Mouse (Mus musculus): ENCODE data around the gene Med25. TPM values are rescaled to one million over a fixed set of nuclear protein-coding genes. Genes with fewer than 3 reads are reported as not detected.
"Not testable (repeated sequence)": the region's sequence is repeated elsewhere in the genome, so short reads cannot be mapped to it uniquely, and the experiment has no call there.

The Med25 gene
- polyA plus RNA-seq, 1 experiment from 2014 or later, result 223 TPM

DNA sequence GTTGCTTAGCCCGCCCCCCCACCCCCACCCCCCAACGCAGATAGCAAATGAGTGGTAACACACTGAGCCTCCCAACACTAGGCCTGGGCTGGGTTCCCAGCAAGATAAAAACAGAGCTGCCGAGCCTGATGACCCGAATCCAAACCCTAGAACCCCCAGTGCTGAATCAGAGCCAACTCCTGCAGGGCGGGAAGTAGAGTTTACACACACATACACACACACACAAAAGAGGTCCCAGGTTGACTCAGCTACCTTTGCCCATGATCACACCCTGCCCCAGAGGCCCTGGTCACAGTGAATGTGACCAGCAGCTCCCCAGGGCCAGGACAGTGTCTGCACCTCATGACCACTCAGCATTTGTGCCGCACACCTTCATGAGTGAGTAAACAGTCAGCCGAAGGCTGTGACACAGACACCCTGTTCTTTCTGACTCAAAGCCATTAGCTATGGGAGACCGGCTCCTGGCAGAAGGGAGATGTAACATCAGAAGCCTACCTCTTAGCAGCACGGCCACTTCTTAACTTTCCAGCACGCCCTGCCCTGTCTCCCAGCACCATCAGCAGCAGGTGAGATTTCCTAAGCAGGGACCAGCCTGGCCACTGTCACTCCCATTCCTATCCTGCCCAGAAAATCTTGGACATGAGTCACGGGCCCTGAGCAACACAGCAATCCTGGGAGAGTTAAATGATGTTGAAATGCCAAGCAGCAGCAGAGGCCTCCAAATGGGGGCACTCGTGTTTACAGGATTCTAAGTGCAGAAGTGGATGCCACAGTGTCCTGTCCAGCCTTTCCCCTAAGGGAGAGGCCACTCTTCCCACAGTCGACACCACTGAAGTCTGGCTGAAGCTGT is 4.0 kb downstream of the Med25 start:
- no peak for DNase-seq (ENCODE audit: low spot score)
- Histone ChIP-seq H3K4me3 (peak overlapping the region; percentile 20; the same call in 1 of the 2 replicates), H3K27ac (no peak overlapping the region), H3K27me3 (ENCODE audit: insufficient read depth, poor library complexity, severe bottlenecking) (no peaks in the 10 kb centered on the region), H3K9me3 (no peaks in the 10 kb centered on the region), H3K36me3 (peaks cover 75% of the 10 kb centered on the region), H3K4me1 (replicated peaks) (peaks cover 46% of the 10 kb centered on the region)
- 94% methylated on average over 13 of the region's 13 CpGs for WGBS

DNA sequence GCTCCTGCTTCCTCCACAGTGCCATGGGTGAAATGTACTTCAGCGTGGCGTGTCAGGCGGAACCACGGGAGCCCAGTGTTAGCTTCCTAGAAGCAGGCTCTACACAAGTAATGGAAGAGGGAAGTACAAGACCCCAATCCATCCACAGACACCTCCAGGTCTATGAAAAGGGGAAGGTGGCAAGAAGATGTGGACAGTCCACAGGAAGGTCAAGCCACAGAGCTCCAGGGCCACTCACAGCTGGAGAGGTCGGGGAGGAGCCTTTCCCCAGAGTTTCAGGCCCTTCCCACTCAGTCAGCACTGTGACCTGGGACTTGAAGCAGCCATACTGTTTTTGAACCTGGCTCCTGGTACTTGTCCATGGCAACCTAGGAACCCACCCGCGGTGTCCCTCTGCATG is 5.5 kb downstream of the Med25 start:
- Histone ChIP-seq H3K9me3 (no peaks in the 10 kb centered on the region), H3K4me3 (no peak overlapping the region), H3K4me1 (replicated peaks) (peaks cover 41% of the 10 kb centered on the region), H3K27me3 (ENCODE audit: insufficient read depth, poor library complexity, severe bottlenecking) (no peaks in the 10 kb centered on the region), H3K36me3 (peaks cover 90% of the 10 kb centered on the region), H3K27ac (no peak overlapping the region)
- no peak for DNase-seq (ENCODE audit: low spot score)
- WGBS, result 92% methylated on average over 7 of the region's 7 CpGs

DNA sequence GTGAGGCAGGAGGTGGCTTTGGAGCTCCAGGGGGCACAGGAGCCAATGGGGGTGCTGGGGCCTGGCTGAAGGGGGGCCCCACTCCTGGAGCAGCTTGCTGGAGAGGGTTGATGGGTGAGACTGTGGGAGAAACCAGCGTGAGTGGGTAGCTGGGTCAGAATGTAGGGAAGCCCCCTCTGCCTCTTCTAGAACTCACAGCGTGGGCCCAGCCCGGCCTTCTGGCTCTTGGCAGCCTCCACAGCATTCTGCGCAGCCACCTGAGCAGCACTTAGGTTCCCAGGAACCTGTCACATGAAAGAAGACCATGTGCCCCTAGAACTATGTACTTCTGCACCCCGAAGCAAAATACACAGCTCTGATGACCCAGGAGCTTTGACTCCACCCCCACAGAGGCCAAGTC is 7.9 kb downstream of the Med25 start:
- 95% methylated on average over 5 of the region's 5 CpGs for WGBS
- H3K4me1 ChIP-seq (replicated peaks), result peaks cover 26% of the 10 kb centered on the region; the same call in 1 of the 2 replicates
- peaks cover 98% of the 10 kb centered on the region for H3K36me3 ChIP-seq
- no peaks in the 10 kb centered on the region for H3K27me3 ChIP-seq (ENCODE audit: insufficient read depth, poor library complexity, severe bottlenecking)
- no peak for DNase-seq (ENCODE audit: low spot score)
- H3K9me3 ChIP-seq, result no peaks in the 10 kb centered on the region
- H3K27ac ChIP-seq, result no peak overlapping the region
- no peak overlapping the region; the same call in 1 of the 2 replicates for H3K4me3 ChIP-seq

DNA sequence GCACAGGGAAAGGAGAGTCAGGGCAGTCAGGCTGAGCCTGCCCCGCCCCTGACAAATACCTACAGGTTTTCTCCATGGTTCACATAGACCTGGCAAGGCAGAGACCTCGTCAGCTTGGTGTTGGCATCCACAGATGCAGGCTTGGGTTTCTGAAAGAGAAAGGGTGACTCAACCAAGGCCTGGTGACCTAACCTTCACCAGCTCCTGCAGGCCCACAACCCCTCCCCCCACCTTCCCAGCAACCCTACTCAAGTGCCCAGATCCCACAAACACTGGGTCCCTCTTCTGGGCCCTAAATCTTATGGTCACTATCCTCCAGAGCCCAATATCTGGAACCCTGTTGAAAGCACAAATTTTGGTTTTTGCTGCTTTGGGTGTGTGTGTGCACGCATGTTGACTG is 9.5 kb downstream of the Med25 start:
- Histone ChIP-seq H3K36me3 (peaks cover 98% of the 10 kb centered on the region), H3K4me3 (no peak overlapping the region), H3K27ac (no peak overlapping the region), H3K27me3 (ENCODE audit: insufficient read depth, poor library complexity, severe bottlenecking) (no peaks in the 10 kb centered on the region), H3K9me3 (no peaks in the 10 kb centered on the region), H3K4me1 (replicated peaks) (peaks cover 16% of the 10 kb centered on the region; the same call in 1 of the 2 replicates)
- 94% methylated on average over 3 of the region's 3 CpGs for WGBS
- no peak for DNase-seq (ENCODE audit: low spot score)

DNA sequence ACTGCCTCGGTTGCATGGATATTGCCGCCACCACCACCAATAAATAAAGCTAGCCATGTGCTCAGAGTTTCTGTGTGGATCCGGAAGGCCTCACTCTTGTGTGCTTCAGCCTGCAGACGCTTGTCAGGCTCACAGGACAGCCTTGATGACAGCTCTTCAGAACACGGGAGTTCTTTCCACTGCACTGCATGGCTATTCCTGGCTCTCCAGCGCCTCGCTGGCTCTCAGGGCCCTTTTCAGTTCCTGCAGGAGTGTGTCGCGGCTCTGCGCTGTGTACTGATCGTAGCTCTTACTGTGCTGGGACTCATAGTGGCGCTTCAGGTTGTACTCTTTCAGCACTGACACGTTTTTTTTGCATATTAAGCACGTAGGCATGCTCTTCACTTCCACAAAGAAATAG is 14.7 kb downstream of the Med25 start:
- H3K27me3 ChIP-seq (ENCODE audit: insufficient read depth, poor library complexity, severe bottlenecking), result no peaks in the 10 kb centered on the region
- peaks cover under 1% of the 10 kb centered on the region; the same call in 1 of the 2 replicates for H3K4me1 ChIP-seq (replicated peaks)
- WGBS, result 92% methylated on average over 14 of the region's 14 CpGs
- no peak overlapping the region for H3K27ac ChIP-seq
- no peak overlapping the region for H3K4me3 ChIP-seq
- H3K36me3 ChIP-seq, result peaks cover 74% of the 10 kb centered on the region
- no peak for DNase-seq (ENCODE audit: low spot score)
- H3K9me3 ChIP-seq, result no peaks in the 10 kb centered on the region

DNA sequence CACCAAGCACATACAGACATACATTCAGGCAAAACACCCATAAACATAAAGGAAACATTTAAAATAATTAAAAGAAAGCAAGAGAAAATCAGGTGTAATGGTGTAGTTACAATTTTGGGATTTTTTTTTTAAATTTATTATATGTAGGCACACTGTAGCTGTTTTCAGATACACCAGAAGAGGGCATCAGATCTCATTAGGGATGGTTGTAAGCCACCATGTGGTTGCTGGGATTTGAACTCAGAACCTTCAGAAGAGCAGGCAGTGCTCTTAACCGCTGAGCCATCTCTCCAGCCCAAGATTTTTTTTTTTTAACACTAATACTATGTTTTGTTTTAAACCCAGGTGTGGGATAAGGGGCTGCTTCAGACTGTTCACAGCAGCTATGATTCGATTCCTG is 20.7 kb downstream of the Med25 start:
- WGBS, result 89% methylated on average over 2 of the region's 2 CpGs
- not testable (repeated sequence) for H3K27ac ChIP-seq; H3K27me3 ChIP-seq (ENCODE audit: insufficient read depth, poor library complexity, severe bottlenecking); H3K9me3 ChIP-seq; H3K4me3 ChIP-seq; DNase-seq (ENCODE audit: low spot score)
- H3K36me3 ChIP-seq, result peaks cover 27% of the 10 kb centered on the region
- peaks cover 41% of the 10 kb centered on the region for H3K4me1 ChIP-seq (replicated peaks)

DNA sequence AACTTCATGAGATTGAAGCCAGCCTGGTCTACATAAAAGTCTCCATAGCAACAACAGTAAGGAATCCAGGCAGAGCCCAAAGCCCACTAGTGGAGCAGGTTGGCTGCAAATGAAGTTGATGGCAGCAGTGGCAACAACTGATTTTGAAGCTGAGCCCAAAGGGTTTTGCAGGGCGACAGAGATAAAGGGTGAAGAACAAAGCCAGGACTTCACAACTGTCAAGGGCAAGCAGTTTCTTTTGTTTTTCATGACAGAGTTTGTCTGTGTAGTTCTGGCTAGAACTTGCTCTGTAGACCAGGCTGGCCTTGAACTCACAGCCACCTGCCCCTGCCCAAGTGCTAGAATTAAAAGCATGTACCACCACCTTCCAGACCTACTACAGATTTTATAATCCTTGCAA is 21.3 kb downstream of the Med25 start:
- peaks cover 27% of the 10 kb centered on the region for H3K36me3 ChIP-seq
- WGBS, result 51% methylated on average over 1 of the region's 1 CpGs
- no peak overlapping the region for H3K27ac ChIP-seq

DNA sequence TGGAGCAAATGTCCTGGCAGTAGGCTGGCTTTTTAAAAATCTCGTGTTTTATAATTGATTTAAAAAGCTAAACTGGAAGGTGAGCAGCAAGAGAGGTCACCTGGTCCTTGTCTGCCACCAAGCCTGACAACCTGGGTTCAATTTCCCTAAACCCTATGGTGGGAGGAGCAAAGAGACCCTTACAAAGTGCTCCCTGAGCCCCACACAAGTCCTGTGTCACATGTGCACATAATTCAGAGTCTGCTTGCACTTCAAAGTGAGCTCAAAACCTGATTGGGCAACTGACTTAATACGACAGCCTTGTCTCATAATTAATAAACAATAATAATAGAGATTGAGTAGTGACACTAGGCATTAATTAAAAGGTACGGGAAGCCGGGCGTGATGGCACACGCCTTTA is 21.9 kb downstream of the Med25 start:
- H3K27me3 ChIP-seq (ENCODE audit: insufficient read depth, poor library complexity, severe bottlenecking), result no peaks in the 10 kb centered on the region
- peak overlapping the region; percentile 100 for H3K27ac ChIP-seq
- H3K4me3 ChIP-seq, result peak overlapping the region; percentile 95
- H3K4me1 ChIP-seq (replicated peaks), result peaks cover 52% of the 10 kb centered on the region
- H3K36me3 ChIP-seq, result peaks cover 27% of the 10 kb centered on the region
- WGBS, result 87% methylated on average over 6 of the region's 6 CpGs
- DNase-seq (ENCODE audit: low spot score), result no peak
- H3K9me3 ChIP-seq, result no peaks in the 10 kb centered on the region

More for the DNA sequence above, 21.3 kb downstream of the Med25 start:
- no peaks in the 10 kb centered on the region for H3K27me3 ChIP-seq (ENCODE audit: insufficient read depth, poor library complexity, severe bottlenecking)
- no peak for DNase-seq (ENCODE audit: low spot score)
- no peak overlapping the region for H3K4me3 ChIP-seq
- peaks cover 47% of the 10 kb centered on the region for H3K4me1 ChIP-seq (replicated peaks)
- H3K9me3 ChIP-seq, result no peaks in the 10 kb centered on the region

DNA sequence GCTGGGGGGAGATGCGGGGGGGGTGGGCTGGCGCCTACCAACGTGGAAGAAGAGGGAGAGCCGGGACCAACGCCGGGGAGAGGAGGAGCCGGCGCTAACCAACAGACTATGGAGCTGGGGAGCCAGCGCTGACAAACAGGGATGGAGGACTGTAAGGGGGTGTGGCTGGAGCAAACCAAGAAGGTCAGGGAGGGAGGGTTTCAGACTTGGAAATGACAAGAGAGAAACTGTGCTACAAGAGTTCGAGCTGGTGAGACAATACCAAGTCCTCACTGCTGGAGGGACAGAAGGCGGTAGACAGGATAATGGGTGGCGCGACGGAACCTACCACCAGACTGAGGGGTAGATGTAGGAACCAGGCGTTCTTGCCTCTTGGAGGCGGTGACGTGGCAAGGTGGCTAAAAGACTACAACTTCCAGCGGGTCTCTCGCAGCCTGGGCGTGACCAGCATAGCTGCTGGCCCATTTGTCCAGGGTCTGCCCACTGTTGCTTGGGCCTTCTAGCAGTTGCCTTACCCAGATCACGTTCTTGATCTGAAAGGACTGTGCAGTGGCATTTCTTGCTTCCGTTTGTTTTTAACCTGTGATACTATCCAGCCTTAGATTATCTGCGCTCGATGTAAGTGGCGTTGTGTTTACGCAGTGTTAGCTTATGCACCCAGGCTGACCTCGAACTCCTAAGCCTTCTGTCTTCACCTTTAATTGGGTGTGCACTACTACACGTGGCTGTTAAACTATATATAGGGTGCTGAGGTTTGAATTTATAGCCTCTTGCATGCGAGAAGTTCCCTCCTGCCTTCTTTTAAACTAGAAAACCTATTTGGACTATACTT is 22.6 kb downstream of the Med25 start, which contains the start of gene Ptov1:
Gene Ptov1 (minus strand): TSS at position 92 of the 832 bp plus-strand sequence.
- Histone ChIP-seq H3K36me3 (peaks cover 32% of the 10 kb centered on the region), H3K4me3 (peak within 1 kb of the TSS; percentile 95), H3K27me3 (ENCODE audit: insufficient read depth, poor library complexity, severe bottlenecking) (no peaks in the 10 kb centered on the region), H3K27ac (peak within 1 kb of the TSS; percentile 100), H3K4me1 (replicated peaks) (peaks cover 58% of the 10 kb centered on the region), H3K9me3 (no peaks in the 10 kb centered on the region)
- 13% methylated on average over 29 of the region's 29 CpGs for WGBS
- peak; percentile 96 for DNase-seq (ENCODE audit: low spot score)

DNA sequence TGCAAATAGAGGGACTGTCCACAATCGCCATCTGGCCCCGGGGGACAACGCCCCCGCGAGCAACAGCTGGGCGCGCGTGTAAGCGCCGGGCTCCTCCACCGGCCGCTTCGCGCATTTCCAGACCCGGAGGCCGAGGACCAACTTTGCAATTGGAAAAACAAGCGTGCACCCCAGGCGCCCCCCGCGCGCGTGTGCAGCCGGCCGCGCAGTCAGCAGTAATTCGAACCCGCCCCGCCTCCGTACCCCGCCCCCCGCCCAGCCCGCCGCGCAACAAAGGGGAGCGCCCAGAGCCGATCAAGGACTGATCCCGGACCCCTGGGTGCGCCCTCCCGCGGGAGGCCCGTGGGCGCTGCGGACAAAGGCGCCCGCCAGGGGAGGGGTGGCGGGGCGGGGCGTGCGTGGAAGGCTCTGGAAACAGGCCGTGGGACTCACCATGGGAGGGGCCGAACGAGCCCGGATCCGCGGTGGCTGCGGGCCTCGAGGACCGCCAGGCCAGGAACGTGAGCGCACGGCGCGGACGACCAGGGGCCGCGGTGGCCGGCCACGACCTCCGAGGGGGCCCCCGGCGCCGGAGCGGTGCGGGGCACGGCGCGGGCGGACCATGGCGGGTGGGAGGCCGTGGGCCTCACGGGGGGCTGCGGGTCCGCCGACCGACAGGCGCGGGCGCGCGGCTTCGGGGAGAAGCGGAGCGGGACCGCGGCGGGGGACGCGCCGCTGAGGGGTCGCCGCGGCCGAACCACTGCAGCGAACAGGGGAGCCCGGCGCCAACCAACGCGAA is 23.4 kb downstream of the Med25 start:
- Histone ChIP-seq H3K27ac (peak overlapping the region; percentile 100), H3K36me3 (peaks cover 40% of the 10 kb centered on the region), H3K27me3 (ENCODE audit: insufficient read depth, poor library complexity, severe bottlenecking) (no peaks in the 10 kb centered on the region), H3K4me1 (replicated peaks) (peaks cover 62% of the 10 kb centered on the region), H3K9me3 (no peaks in the 10 kb centered on the region), H3K4me3 (peak overlapping the region; percentile 95)
- under 1% methylated on average over 108 of the region's 108 CpGs for WGBS
- peak; percentile 79 for DNase-seq (ENCODE audit: low spot score)

DNA sequence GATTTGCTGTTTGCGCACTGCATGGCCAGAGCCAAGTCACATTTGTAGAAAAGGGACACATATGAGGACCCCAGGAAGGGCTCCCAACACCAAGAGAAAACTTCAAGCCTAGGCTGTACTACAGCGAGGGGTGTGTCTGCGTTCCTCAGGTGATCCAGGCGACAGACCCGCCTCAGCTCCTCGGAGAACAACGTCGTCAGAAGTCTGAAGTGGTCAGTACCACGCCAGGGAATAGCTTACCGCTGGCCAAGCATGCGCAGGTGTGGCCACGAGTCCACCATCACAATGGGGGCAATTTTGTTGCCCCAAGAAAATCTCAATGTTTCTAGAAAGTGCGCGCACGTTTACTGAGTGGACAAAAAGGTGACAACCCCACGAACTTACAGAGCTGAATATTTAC is 24.0 kb downstream of the Med25 start:
- H3K4me1 ChIP-seq (replicated peaks), result peaks cover 62% of the 10 kb centered on the region
- peak overlapping the region; percentile 95 for H3K4me3 ChIP-seq
- peaks cover 47% of the 10 kb centered on the region for H3K36me3 ChIP-seq
- H3K27ac ChIP-seq, result peak overlapping the region; percentile 100
- no peak for DNase-seq (ENCODE audit: low spot score)
- 6% methylated on average over 16 of the region's 16 CpGs for WGBS
- no peaks in the 10 kb centered on the region for H3K9me3 ChIP-seq
- no peaks in the 10 kb centered on the region for H3K27me3 ChIP-seq (ENCODE audit: insufficient read depth, poor library complexity, severe bottlenecking)

DNA sequence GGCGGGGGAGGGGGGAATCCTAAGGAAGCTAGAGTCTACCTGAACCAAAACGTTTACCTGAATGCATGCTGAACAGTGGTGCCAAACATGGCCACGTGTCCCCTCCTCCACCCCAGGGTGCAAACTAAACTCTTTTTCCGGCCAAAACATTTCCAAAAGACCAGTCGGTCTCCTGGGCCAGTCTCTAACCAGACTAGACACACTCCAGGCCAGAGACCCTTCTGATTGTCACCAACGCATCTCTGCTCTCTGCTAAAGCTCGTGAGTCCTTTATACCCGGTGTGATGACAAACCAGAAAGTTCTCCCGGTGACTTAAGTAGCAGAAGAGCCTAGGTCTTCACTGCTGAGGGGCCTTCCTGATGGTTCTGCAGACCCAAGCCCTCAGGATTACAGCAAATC is 24.7 kb downstream of the Med25 start:
- DNase-seq (ENCODE audit: low spot score), result no peak
- Histone ChIP-seq H3K27me3 (ENCODE audit: insufficient read depth, poor library complexity, severe bottlenecking) (no peaks in the 10 kb centered on the region), H3K4me1 (replicated peaks) (peaks cover 61% of the 10 kb centered on the region), H3K4me3 (peak overlapping the region; percentile 95), H3K9me3 (no peaks in the 10 kb centered on the region), H3K36me3 (peaks cover 53% of the 10 kb centered on the region), H3K27ac (0 out of 2 replicates have a peak overlapping the region, but pooled peaks have one; percentile 100)
- 61% methylated on average over 9 of the region's 9 CpGs for WGBS

All from hindbrain, embryonic 10.5 days (tissue).